Mouse (Mus musculus) MEL (cell line): ENCODE measurements around the gene Gcdh. TPM values are rescaled to one million over a fixed set of nuclear protein-coding genes. Genes with fewer than 3 reads are reported as not detected.
A peak's percentile ranks its signal among the peaks of the same experiment; 100 is the strongest.

Experiments used
- DNase-seq: peaks from one replicate; pipeline ENCODE4 v3.0.0; 2011; ENCODE audit warnings: low read depth, low spot score
- H3K27ac ChIP-seq: 2 replicates; pipeline ENCODE4 v1.5.1; 2012; ENCODE audit warnings: low read depth, mild to moderate bottlenecking, control low read depth, low read length, moderate library complexity; ENCODE audit not compliant: control insufficient read depth
- H3K27me3 ChIP-seq, 2 experiments: fragments of 150-350 bp in 1 of 2; sonication (generic) in 1 of 2; 2 replicates each; pipeline ENCODE4 v1.6.1; 2012; ENCODE audit warnings: low read length in 2 of 2, mild to moderate bottlenecking in 2 of 2, improper control_type of control experiment in 1 of 2, moderate library complexity in 1 of 2; ENCODE audit not compliant: insufficient read depth in 2 of 2, control insufficient read depth in 1 of 2
- H3K36me3 ChIP-seq, 2 experiments: 2 replicates each; pipeline ENCODE4 v1.6.1; 2012 to 2014; ENCODE audit warnings: low read length in 2 of 2, improper control_type of control experiment in 1 of 2, inconsistent platforms in 1 of 2, mild to moderate bottlenecking in 1 of 2; ENCODE audit not compliant: insufficient read depth in 2 of 2, control insufficient read depth in 1 of 2
- H3K4me1 ChIP-seq, 2 experiments: fragments of 150-350 bp in 1 of 2; sonication (generic) in 1 of 2; 2 replicates each; pipeline ENCODE4 v1.6.1; 2012; ENCODE audit warnings: low read length in 2 of 2, improper control_type of control experiment in 1 of 2, mild to moderate bottlenecking in 1 of 2; ENCODE audit not compliant: insufficient read depth in 2 of 2, control insufficient read depth in 1 of 2
- H3K4me3 ChIP-seq, 2 experiments: fragments of 150-350 bp in 1 of 2; sonication (generic) in 1 of 2; 2 replicates each; pipeline ENCODE4 v1.5.1; 2012; ENCODE audit warnings: low read depth in 2 of 2, low read length in 2 of 2, mild to moderate bottlenecking in 2 of 2, moderate library complexity in 2 of 2, control low read depth in 1 of 2, improper control_type of control experiment in 1 of 2; ENCODE audit not compliant: control insufficient read depth in 1 of 2, insufficient read depth in 1 of 2
- H3K79me2 ChIP-seq: 2 replicates; pipeline ENCODE4 v1.6.1; 2012; ENCODE audit warnings: mild to moderate bottlenecking, low read length, moderate library complexity; ENCODE audit not compliant: control insufficient read depth, poor library complexity, insufficient read depth
- H3K9ac ChIP-seq: 2 replicates; pipeline ENCODE4 v1.6.1; 2012; ENCODE audit warnings: low read depth, mild to moderate bottlenecking, control low read depth, low read length, moderate library complexity; ENCODE audit not compliant: control insufficient read depth, poor library complexity, severe bottlenecking
- H3K9me3 ChIP-seq: fragments of 150-350 bp; sonication (generic); replicated peaks from 2 replicates; pipeline ENCODE4 v1.6.1; 2012; ENCODE audit warnings: mild to moderate bottlenecking, low read length, improper control_type of control experiment, moderate library complexity; ENCODE audit not compliant: insufficient read depth
- BHLHE40 ChIP-seq: IDR thresholded peaks from 2 replicates; pipeline ENCODE4 v1.6.1; 2012; ENCODE audit warnings: low read depth, mild to moderate bottlenecking, inconsistent platforms, low read length, improper control_type of control experiment, borderline replicate concordance
- CHD1 ChIP-seq: IDR thresholded peaks from 2 replicates; pipeline ENCODE4 v1.6.1; 2012; ENCODE audit warnings: low read depth, mild to moderate bottlenecking, inconsistent platforms, low read length, improper control_type of control experiment
- CHD2 ChIP-seq: IDR thresholded peaks from 2 replicates; pipeline ENCODE4 v1.6.1; 2011; ENCODE audit warnings: low read length, improper control_type of control experiment
- E2F4 ChIP-seq: IDR thresholded peaks from 2 replicates; pipeline ENCODE4 v1.6.1; 2011; ENCODE audit warnings: low read depth, low read length, improper control_type of control experiment, borderline replicate concordance
- ELF1 ChIP-seq: IDR thresholded peaks from 2 replicates; pipeline ENCODE4 v1.6.1; 2014; ENCODE audit warnings: low read depth, mild to moderate bottlenecking, inconsistent platforms, low read length, improper control_type of control experiment, moderate library complexity
- EP300 ChIP-seq, 2 experiments: IDR thresholded peaks; 2 replicates each; pipeline ENCODE4 v1.6.1; 2011; ENCODE audit warnings: improper control_type of control experiment in 2 of 2, low read length in 2 of 2, low read depth in 1 of 2, mild to moderate bottlenecking in 1 of 2
- ETS1 ChIP-seq: IDR thresholded peaks from 2 replicates; pipeline ENCODE4 v1.6.1; 2012; ENCODE audit warnings: low read depth, mild to moderate bottlenecking, inconsistent platforms, low read length, improper control_type of control experiment, moderate library complexity
- GABPA ChIP-seq: IDR thresholded peaks from 2 replicates; pipeline ENCODE4 v1.6.1; 2012; ENCODE audit warnings: low read depth, mild to moderate bottlenecking, inconsistent platforms, low read length, improper control_type of control experiment, moderate library complexity
- GATA1 ChIP-seq: IDR thresholded peaks from 2 replicates; pipeline ENCODE4 v1.6.1; 2011; ENCODE audit warnings: low read depth, low read length, improper control_type of control experiment
- HCFC1 ChIP-seq: IDR thresholded peaks from 2 replicates; pipeline ENCODE4 v1.6.1; 2012; ENCODE audit warnings: low read depth, mild to moderate bottlenecking, inconsistent platforms, low read length, improper control_type of control experiment, moderate library complexity
- JUND ChIP-seq: IDR thresholded peaks from 2 replicates; pipeline ENCODE4 v1.6.1; 2011; ENCODE audit warnings: low read depth, mild to moderate bottlenecking, improper control_type of control experiment, low read length
- KAT2A ChIP-seq: conservative IDR thresholded peaks from 2 replicates; pipeline ENCODE4 v1.6.1; 2012; ENCODE audit warnings: low read depth, low read length, improper control_type of control experiment, inconsistent platforms
- MAFK ChIP-seq: IDR thresholded peaks from 2 replicates; pipeline ENCODE4 v1.6.1; 2011; ENCODE audit warnings: low read depth, mild to moderate bottlenecking, low read length, improper control_type of control experiment, borderline replicate concordance
- MAX ChIP-seq: IDR thresholded peaks from 2 replicates; pipeline ENCODE4 v1.6.1; 2011; ENCODE audit warnings: low read length, improper control_type of control experiment
- MAZ ChIP-seq: IDR thresholded peaks from 2 replicates; pipeline ENCODE4 v1.6.1; 2012; ENCODE audit warnings: low read depth, mild to moderate bottlenecking, inconsistent platforms, low read length, improper control_type of control experiment
- MEF2A ChIP-seq: IDR thresholded peaks from 2 replicates; pipeline ENCODE4 v1.6.1; 2014; ENCODE audit warnings: low read depth, mild to moderate bottlenecking, inconsistent platforms, low read length, improper control_type of control experiment; ENCODE audit not compliant: poor library complexity, insufficient replicate concordance, severe bottlenecking; ENCODE audit errors: extremely low read depth
- MXI1 ChIP-seq: IDR thresholded peaks from 2 replicates; pipeline ENCODE4 v1.6.1; 2011; ENCODE audit warnings: mild to moderate bottlenecking, low read depth, low read length, improper control_type of control experiment
- MYB ChIP-seq: IDR thresholded peaks from 2 replicates; pipeline ENCODE4 v1.6.1; 2011; ENCODE audit warnings: mild to moderate bottlenecking, low read depth, low read length, improper control_type of control experiment
- NELFE ChIP-seq: IDR thresholded peaks from 2 replicates; pipeline ENCODE4 v1.6.1; 2011; ENCODE audit warnings: low read depth, low read length, improper control_type of control experiment
- POLR2A ChIP-seq, 2 experiments: IDR thresholded peaks; 2 replicates each; pipeline ENCODE4 v1.6.1; 2011 to 2012; ENCODE audit warnings: low read length in 2 of 2, mild to moderate bottlenecking in 2 of 2, control low read depth in 1 of 2, improper control_type of control experiment in 1 of 2, low read depth in 1 of 2, moderate library complexity in 1 of 2; ENCODE audit not compliant: control insufficient read depth in 1 of 2, insufficient read depth in 1 of 2, poor library complexity in 1 of 2
- POLR2AphosphoS2 ChIP-seq: IDR thresholded peaks from 2 replicates; pipeline ENCODE4 v1.6.1; 2011; ENCODE audit warnings: low read length, improper control_type of control experiment
- POLR2AphosphoS5 ChIP-seq: IDR thresholded peaks from 2 replicates; pipeline ENCODE4 v1.6.1; 2012; ENCODE audit warnings: low read depth, borderline replicate concordance, mild to moderate bottlenecking, inconsistent platforms, low read length, moderate library complexity, mixed read lengths
- RAD21 ChIP-seq: IDR thresholded peaks from 2 replicates; pipeline ENCODE4 v1.6.1; 2011; ENCODE audit warnings: mild to moderate bottlenecking, low read depth, low read length, improper control_type of control experiment
- RCOR1 ChIP-seq: IDR thresholded peaks from 2 replicates; pipeline ENCODE4 v1.6.1; 2012; ENCODE audit warnings: low read depth, mild to moderate bottlenecking, inconsistent platforms, low read length, improper control_type of control experiment
- SIN3A ChIP-seq: IDR thresholded peaks from 2 replicates; pipeline ENCODE4 v1.6.1; 2012; ENCODE audit warnings: low read length, improper control_type of control experiment, inconsistent platforms
- SMC3 ChIP-seq: IDR thresholded peaks from 2 replicates; pipeline ENCODE4 v1.6.1; 2011; ENCODE audit warnings: low read depth, low read length, improper control_type of control experiment
- TAL1 ChIP-seq: IDR thresholded peaks from 2 replicates; pipeline ENCODE4 v1.6.1; 2012; ENCODE audit warnings: mild to moderate bottlenecking, inconsistent platforms, low read length, moderate library complexity, mixed read lengths
- TBP ChIP-seq: IDR thresholded peaks from 2 replicates; pipeline ENCODE4 v1.8.0; 2011; ENCODE audit warnings: low read depth, low read length, improper control_type of control experiment
- TCF12 ChIP-seq: IDR thresholded peaks from 2 replicates; pipeline ENCODE4 v1.6.1; 2014; ENCODE audit warnings: low read depth, mild to moderate bottlenecking, inconsistent platforms, low read length, improper control_type of control experiment, moderate library complexity
- UBTF ChIP-seq: IDR thresholded peaks from 2 replicates; pipeline ENCODE4 v1.6.1; 2012; ENCODE audit warnings: low read depth, mild to moderate bottlenecking, inconsistent platforms, low read length, improper control_type of control experiment, moderate library complexity, borderline replicate concordance; ENCODE audit not compliant: insufficient read depth
- USF1 ChIP-seq: IDR thresholded peaks from 2 replicates; pipeline ENCODE4 v1.6.1; 2014; ENCODE audit warnings: low read depth, mild to moderate bottlenecking, inconsistent platforms, low read length, improper control_type of control experiment, moderate library complexity
- USF2 ChIP-seq, 2 experiments: IDR thresholded peaks; 2 replicates each; pipeline ENCODE4 v1.6.1; 2011 to 2012; ENCODE audit warnings: improper control_type of control experiment in 2 of 2, low read length in 2 of 2, borderline replicate concordance in 1 of 2, inconsistent platforms in 1 of 2, low read depth in 1 of 2, mild to moderate bottlenecking in 1 of 2; ENCODE audit not compliant: insufficient read depth in 1 of 2
- ZKSCAN1 ChIP-seq: IDR thresholded peaks from 2 replicates; pipeline ENCODE4 v1.6.1; 2012; ENCODE audit warnings: low read depth, mild to moderate bottlenecking, inconsistent platforms, low read length, improper control_type of control experiment, moderate library complexity
- ZMIZ1 ChIP-seq: IDR thresholded peaks from 2 replicates; pipeline ENCODE4 v1.6.1; 2012; ENCODE audit warnings: low read depth, mild to moderate bottlenecking, inconsistent platforms, low read length, improper control_type of control experiment, moderate library complexity
- ZNF384 ChIP-seq: IDR thresholded peaks from 2 replicates; pipeline ENCODE4 v1.6.1; 2012; ENCODE audit warnings: low read depth, mild to moderate bottlenecking, inconsistent platforms, low read length, improper control_type of control experiment
- polyA plus RNA-seq, 2 experiments: library from polyadenylated mRNA; stranded (reverse) in 1 of 2; unstranded in 1 of 2; fragments of >175 nt in 1 of 2; fragments of >200 nt in 1 of 2; gene quantifications; 2 replicates each; pipeline versions ENCODE4 v1.2.1 to v1.2.4; 2012; ENCODE audit warnings: low replicate concordance in 2 of 2, low read depth in 1 of 2; ENCODE audit not compliant: insufficient read length in 2 of 2, insufficient read depth in 1 of 2, missing spikeins in 1 of 2
- total RNA-seq: library from RNA; depleted of rRNA; stranded (reverse); fragments of 300-350 nt; gene quantifications from 2 replicates; pipeline ENCODE4 v1.2.3, GENCODE M21; 2012

Gene Gcdh
- total and polyA plus RNA-seq, 3 experiments = 10.7 to 17.3 TPM; not detected in 1

GRCm38 (mm10) chr8:84901752-84902151, 8.0 kb upstream of the Gcdh start, which contains the start of gene Klf1 (continued):
- TF ChIP-seq ZKSCAN1 = peak; percentile 90; the same call in 1 of the 2 replicates
- TF ChIP-seq POLR2A (IDR thresholded peaks at IDR 0.05; ENCODE audit: control insufficient read depth in 1 of 2, insufficient read depth in 1 of 2, low read depth in 1 of 2, low read length in 2 of 2, poor library complexity in 1 of 2) = peak; percentile 99

DNA sequence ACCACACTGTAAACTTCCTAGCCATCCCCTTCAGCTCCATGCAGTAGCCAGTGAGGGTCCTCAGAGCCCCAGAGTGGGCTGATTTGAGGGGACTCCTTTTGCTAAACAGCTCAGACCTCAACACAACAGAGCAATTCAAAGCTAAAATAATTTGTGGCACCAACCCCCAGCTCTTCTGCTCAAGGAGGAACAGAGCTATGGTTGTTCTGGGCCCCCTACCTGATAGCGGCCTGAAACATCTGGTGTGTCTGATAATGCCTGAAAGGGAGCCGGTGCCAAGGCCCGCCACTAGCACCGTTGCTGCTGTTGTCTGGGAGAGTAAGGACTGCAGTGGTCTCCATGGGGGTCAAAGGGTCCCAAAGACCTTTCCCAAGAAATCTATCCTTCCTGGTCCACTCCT, 7.3 kb upstream of the Gcdh start:
- H3K36me3 ChIP-seq = peaks cover 9 to 23% of the 10 kb centered on the region in 2 experiments; a peak in 3 of 4 replicates
- peaks cover 11 to 34% of the 10 kb centered on the region in 2 experiments for H3K4me1 ChIP-seq
- peak overlapping the region; percentile 97 for H3K27ac ChIP-seq

GRCm38 (mm10) chr8:84895963-84896362, 2.2 kb upstream of the Gcdh start:
- H3K9ac ChIP-seq = no peak overlapping the region
- peaks cover 21 to 39% of the 10 kb centered on the region in 2 experiments for H3K4me1 ChIP-seq
- H3K36me3 ChIP-seq = peaks cover 0 to 25% of the 10 kb centered on the region in 2 experiments; a peak in 2 of 4 replicates
- no peaks in the 10 kb centered on the region for H3K9me3 ChIP-seq
- TF ChIP-seq RAD21 (no peak), MAZ (no peak), CHD1 (no peak), ETS1 (peak; percentile 46; the same call in 1 of the 2 replicates), MYB (no peak), SIN3A (0 out of 2 replicates have a peak, but pooled peaks have one; percentile 16), EP300 (IDR thresholded peaks at IDR 0.05; ENCODE audit: low read depth in 1 of 2, low read length in 2 of 2) (peak in 1 of 2 experiments; percentile 14; a peak in 2 of 4 replicates), BHLHE40 (no peak), ZNF384 (no peak)
- peak overlapping the region; percentile 21 for H3K27ac ChIP-seq
- no peaks in the 10 kb centered on the region for H3K27me3 ChIP-seq
- DNase-seq = peak; percentile 73
- H3K79me2 ChIP-seq = peaks cover 4% of the 10 kb centered on the region; the same call in 1 of the 2 replicates
- H3K4me3 ChIP-seq = peak overlapping the region in 1 of 2 experiments; percentile 25; a peak in 1 of 4 replicates

More for the DNA sequence above, 7.3 kb upstream of the Gcdh start:
- peak; percentile 32; the same call in 1 of the 2 replicates for TF ChIP-seq CHD2
- no peak for TF ChIP-seq MEF2A
- TF ChIP-seq ZMIZ1 = peak; percentile 79
- no peak; the same call in 1 of the 2 replicates for TF ChIP-seq MXI1
- TF ChIP-seq GABPA = no peak
- no peak for TF ChIP-seq KAT2A
- no peak for TF ChIP-seq POLR2AphosphoS5
- TF ChIP-seq MAFK = peak; percentile 57; the same call in 1 of the 2 replicates
- TF ChIP-seq USF2 (IDR thresholded peaks at IDR 0.05; ENCODE audit: borderline replicate concordance in 1 of 2, insufficient read depth in 1 of 2, low read depth in 1 of 2, low read length in 2 of 2) = no peak
- peak; percentile 93 for TF ChIP-seq ETS1
- TF ChIP-seq BHLHE40 = peak; percentile 71; the same call in 1 of the 2 replicates
- TF ChIP-seq E2F4 = peak; percentile 61; the same call in 1 of the 2 replicates
- TF ChIP-seq EP300 (IDR thresholded peaks at IDR 0.05; ENCODE audit: low read depth in 1 of 2, low read length in 2 of 2) = peak; percentile 97 to 99
- 0 out of 2 replicates have a peak, but pooled peaks have one; percentile 43 for TF ChIP-seq HCFC1
- peak; percentile 99 for TF ChIP-seq TCF12
- no peak; the same call in none of the 2 replicates for TF ChIP-seq SIN3A
- peak; percentile 86 for TF ChIP-seq MYB
- peak; percentile 78 for TF ChIP-seq RCOR1
- TF ChIP-seq POLR2A (IDR thresholded peaks at IDR 0.05; ENCODE audit: control insufficient read depth in 1 of 2, insufficient read depth in 1 of 2, low read depth in 1 of 2, low read length in 2 of 2, poor library complexity in 1 of 2) = peak in 1 of 2 experiments; percentile 53; a peak in 1 of 4 replicates
- TF ChIP-seq ELF1 = peak; percentile 53; the same call in 1 of the 2 replicates
- peak; percentile 94 for TF ChIP-seq MAZ
- peak; percentile 2 for TF ChIP-seq POLR2AphosphoS2
- TF ChIP-seq MAX = peak; percentile 35; the same call in 1 of the 2 replicates
- peak; percentile 48; the same call in 1 of the 2 replicates for TF ChIP-seq TBP
- no peak for TF ChIP-seq ZKSCAN1
- peak; percentile 98 for TF ChIP-seq TAL1
- no peak for TF ChIP-seq USF1
- peak; percentile 79 for TF ChIP-seq ZNF384
- 0 out of 2 replicates have a peak, but pooled peaks have one; percentile 26 for TF ChIP-seq UBTF
- TF ChIP-seq JUND = no peak
- 0 out of 2 replicates have a peak, but pooled peaks have one; percentile 2 for TF ChIP-seq SMC3
- TF ChIP-seq NELFE = peak; percentile 65
- peak; percentile 96 for TF ChIP-seq GATA1
- Histone ChIP-seq H3K27me3 (no peaks in the 10 kb centered on the region), H3K79me2 (peaks cover 27% of the 10 kb centered on the region), H3K4me3 (peak overlapping the region; percentile 27 to 48), H3K9ac (peak overlapping the region; percentile 71), H3K9me3 (no peaks in the 10 kb centered on the region)
- peak; percentile 94 for DNase-seq
